Mouse (Mus musculus): ENCODE data around the gene Cpeb2.

DNA sequence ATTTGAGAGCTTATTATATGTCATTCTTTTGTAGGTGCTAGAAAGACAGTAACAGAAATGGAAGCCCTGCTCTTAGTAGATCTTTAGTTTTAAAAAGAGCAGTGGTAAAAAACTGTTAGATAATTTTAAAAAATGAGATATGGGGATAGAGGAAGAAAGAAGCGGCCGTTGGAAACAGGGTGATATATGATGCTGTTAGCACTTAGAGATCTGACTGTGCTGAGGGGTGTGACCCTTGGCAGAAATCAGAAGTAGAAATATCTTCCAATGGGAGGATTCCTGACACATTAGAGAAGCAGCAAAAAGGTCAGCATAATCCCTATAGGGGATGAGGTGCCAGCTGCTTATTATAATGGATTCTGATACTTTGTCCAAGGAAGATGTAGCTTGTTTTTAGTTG is 24.5 kb downstream of the Cpeb2 start:
- no peak for TF ChIP-seq CTCF (IDR thresholded peaks at IDR 0.05; ENCODE audit: control insufficient read depth, insufficient read depth, low read length)
- no peak for TF ChIP-seq POLR2A (IDR thresholded peaks at IDR 0.05; ENCODE audit: borderline replicate concordance, control insufficient read depth, low read depth, low read length)
